Mouse (Mus musculus) thymus, adult 2 months (tissue): ENCODE measurements around the gene Galnt7.

Source experiments
- CTCF ChIP-seq: fragments of 200-500 bp; IDR thresholded peaks from 2 replicates; pipeline ENCODE4 v1.5.1; 2012; ENCODE audit warnings: mild to moderate bottlenecking, control low read depth, low read length, moderate library complexity, borderline replicate concordance; ENCODE audit not compliant: control insufficient read depth, poor library complexity, insufficient read depth; ENCODE audit errors: extremely low read depth
- POLR2A ChIP-seq: fragments of 200-500 bp; IDR thresholded peaks from 2 replicates; pipeline ENCODE4 v1.6.1; 2012; ENCODE audit warnings: mild to moderate bottlenecking, low read length, control low read depth, moderate library complexity; ENCODE audit not compliant: control insufficient read depth, poor library complexity, insufficient read depth; ENCODE audit errors: extremely low read depth

GRCm38 (mm10) chr8:57685803-57686202 is 33.0 kb upstream of the Galnt7 start:
- no peak for TF ChIP-seq POLR2A
- no peak for TF ChIP-seq CTCF
